Mouse (Mus musculus) inflammation-experienced regulatory T-cells, adult 6 months (primary cell): ENCODE results near the gene Adamtsl2. TPM values are rescaled to one million over a fixed set of nuclear protein-coding genes. Genes with fewer than 3 reads are reported as not detected.

ENCODE experiments used
- ATAC-seq: one replicate; pipeline ENCODE4 v1.8.0; 2017
- polyA plus RNA-seq, 3 experiments: library from polyadenylated mRNA; unstranded; fragments of 100-300 nt; shearing (Covaris generic); gene quantifications; one replicate each; pipeline ENCODE4 v1.2.1; 2017

Adamtsl2 gene
- not detected for polyA plus RNA-seq

DNA sequence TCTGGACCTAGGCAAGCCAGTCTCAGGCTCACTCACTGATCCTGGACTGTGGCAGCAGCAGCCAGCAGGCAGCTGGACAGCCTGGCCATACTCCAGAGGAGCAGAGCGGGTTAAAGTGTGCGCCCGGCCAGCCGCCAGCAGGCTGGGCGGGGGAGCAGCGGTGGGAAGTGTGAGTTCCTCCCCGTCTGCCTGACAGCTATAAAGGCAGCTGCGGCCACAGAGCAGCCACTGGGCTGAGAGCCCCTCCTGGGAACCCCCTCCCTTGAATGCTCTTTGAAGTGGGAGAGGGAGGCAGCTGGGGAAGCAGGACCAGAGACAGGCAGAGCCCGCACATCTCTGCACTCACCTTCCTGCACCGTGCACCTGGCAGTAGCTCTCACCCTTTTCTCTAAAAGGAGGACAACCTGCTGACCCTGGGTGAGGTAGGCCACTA lies at the start of gene Adamtsl2:
Gene Adamtsl2 (plus strand): TSS at position 228 of the 433 bp plus-strand sequence.
- ATAC-seq: no peak

GRCm38 (mm10) chr2:27032361-27032760 lies 46.8 kb upstream of the Adamtsl2 start:
- ATAC-seq: no peak

GRCm38 (mm10) chr2:27036003-27036402 lies 43.2 kb upstream of the Adamtsl2 start:
- ATAC-seq: no peak

GRCm38 (mm10) chr2:27037008-27037407 lies 42.2 kb upstream of the Adamtsl2 start:
- no peak for ATAC-seq

GRCm38 (mm10) chr2:27038596-27038995 lies 40.6 kb upstream of the Adamtsl2 start:
- ATAC-seq: no peak

DNA sequence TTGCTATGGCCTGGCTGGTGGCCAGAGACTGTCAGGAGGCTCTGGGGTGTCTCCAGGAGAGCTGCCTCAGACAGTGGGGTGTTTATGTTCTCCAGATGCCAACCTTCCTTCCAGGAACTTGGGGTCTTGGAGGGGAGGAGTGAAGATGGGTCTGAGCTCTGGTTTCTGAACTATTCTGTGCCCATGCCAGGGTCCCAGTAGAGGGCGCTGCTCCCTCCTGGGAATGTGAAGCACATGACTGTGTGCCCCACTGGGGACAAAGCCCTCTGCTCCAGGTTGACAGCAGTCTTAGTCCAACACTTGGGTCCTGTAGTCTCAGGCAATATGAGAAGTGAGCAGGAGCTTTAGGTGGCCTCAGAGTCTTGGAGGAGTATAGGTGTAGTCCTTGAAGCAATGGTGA lies 39.9 kb upstream of the Adamtsl2 start:
- ATAC-seq: no peak

- ATAC-seq: no peak
Measured at GRCm38 (mm10) chr2:27042131-27042844, 36.9 kb upstream of the Adamtsl2 start.

DNA sequence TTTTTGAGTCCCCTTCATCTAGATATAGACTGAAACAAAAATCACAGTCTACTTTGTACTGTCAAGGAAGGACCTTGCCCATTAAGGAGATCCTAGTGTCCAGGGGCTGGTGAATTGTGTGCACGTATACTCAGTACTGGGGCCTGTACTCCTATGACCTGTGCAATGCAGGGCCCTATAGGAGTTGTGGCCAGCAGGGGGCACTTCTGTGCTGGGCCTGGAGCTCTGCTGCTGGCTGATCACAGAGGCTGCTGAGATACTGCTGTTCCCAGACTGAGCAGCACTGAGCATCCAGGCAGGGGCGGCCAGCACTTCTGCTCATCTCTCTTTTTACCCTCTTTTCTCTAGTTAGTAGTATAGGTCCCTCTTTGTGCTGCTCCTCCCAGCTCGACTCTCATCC lies 35.7 kb upstream of the Adamtsl2 start:
- no peak for ATAC-seq

DNA sequence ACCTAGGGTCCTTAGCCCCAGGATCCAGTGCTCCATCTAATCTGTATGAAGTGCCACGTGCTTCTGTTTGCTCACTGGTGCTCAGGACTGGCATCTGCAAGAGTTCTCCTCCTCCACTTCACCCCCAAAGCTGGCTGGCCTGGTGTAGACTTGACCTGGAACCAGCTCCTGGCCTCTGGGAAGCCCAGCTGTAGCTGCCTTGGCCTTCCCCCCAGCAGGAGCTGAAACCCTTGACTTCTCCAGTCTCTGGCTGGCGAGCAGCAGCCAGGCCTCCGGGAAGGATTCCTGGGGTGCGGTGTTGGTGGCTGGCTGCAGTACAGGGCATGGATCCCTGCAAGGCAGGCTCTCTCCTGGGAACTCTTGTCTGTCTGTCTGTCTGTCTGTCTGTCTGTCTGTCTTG lies 35.0 kb upstream of the Adamtsl2 start:
- no peak for ATAC-seq

- ATAC-seq: no peak
Measured at GRCm38 (mm10) chr2:27044641-27045040, 34.5 kb upstream of the Adamtsl2 start.

DNA sequence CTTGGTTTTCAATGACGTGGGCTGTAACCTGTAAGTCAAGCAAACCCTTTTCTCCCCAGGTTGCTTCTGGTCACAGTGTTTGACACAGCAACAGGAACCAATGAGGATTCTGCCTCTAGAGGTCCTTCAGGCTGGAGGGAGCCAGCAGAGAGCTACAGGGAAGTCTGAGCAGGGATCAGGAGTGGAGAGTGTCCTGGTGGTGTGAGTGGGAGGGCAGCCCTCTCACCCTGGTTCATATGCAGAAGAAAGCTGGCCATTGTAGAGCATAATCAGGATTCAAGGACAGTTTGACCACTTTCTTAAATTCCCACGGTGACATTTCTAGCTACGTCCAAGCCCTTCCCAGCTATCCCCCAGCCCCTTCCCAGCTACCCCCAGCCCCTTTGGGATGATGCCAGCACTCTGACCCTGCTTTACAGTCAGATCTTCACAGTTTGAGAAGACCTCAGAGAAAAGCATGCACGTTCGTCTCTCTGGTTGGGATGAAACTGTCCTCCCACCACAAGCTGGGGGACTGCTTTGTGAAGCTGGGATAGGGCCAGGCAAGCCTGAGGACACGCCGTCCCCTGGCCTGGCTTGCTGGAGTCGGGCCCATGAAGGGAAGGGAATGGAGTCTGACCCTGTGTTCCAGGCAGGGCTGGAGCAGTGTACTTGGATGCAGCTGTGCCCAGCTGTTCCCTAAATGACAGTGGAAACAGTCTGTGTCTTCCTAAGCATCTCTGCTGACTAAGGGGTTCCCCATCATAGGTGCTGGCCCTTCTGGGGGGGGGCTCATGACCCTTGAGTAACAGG lies 33.0 kb upstream of the Adamtsl2 start:
- no peak for ATAC-seq

DNA sequence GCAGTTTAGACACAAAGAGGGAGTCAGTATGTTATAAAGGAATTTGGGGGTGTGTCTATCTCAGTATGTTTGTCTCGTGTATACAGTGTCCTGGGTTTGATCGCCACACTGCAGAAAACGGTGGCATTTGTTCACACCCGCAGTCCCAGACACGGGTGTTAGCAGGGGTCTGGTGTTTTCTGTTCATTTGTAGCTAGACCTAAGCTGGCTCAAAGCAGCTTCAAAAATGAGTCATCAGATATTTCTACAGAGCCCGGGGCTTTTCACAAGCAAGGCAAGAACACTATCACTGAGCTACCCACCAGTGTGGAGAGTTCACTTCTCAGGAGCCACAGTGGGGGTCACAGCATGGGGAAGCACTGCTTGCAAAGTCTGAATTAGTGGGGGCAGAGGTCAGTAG lies 29.8 kb upstream of the Adamtsl2 start:
- ATAC-seq: no peak

- ATAC-seq: no peak
Measured at GRCm38 (mm10) chr2:27058251-27058650, 20.9 kb upstream of the Adamtsl2 start.

GRCm38 (mm10) chr2:27058751-27059150 lies 20.4 kb upstream of the Adamtsl2 start:
- ATAC-seq: no peak

DNA sequence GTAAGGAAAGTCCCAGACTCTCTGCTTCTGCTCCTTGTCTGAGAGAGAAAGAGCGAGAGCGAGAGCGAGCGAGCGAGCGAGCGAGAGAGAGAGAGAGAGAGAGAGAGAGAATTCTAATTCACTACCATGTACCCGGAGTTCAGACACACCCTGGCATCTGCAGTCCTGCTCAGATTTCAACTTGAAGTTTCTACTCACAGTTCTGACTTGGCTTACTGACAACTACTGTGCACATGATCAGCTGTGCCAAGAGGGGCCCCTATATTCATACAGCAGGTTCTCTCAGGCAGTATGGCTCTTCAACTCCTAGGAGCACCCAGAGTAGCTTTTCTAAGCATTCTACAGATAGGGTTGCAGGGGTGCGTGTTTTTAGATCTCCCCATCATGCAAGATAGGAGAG lies 20.0 kb upstream of the Adamtsl2 start:
- ATAC-seq: no peak

GRCm38 (mm10) chr2:27067124-27067523 lies 12.1 kb upstream of the Adamtsl2 start:
- ATAC-seq: no peak

- no peak for ATAC-seq
Measured at GRCm38 (mm10) chr2:27067996-27068395, 11.2 kb upstream of the Adamtsl2 start.

- no peak for ATAC-seq
Measured at GRCm38 (mm10) chr2:27069646-27070045, 9.5 kb upstream of the Adamtsl2 start.

DNA sequence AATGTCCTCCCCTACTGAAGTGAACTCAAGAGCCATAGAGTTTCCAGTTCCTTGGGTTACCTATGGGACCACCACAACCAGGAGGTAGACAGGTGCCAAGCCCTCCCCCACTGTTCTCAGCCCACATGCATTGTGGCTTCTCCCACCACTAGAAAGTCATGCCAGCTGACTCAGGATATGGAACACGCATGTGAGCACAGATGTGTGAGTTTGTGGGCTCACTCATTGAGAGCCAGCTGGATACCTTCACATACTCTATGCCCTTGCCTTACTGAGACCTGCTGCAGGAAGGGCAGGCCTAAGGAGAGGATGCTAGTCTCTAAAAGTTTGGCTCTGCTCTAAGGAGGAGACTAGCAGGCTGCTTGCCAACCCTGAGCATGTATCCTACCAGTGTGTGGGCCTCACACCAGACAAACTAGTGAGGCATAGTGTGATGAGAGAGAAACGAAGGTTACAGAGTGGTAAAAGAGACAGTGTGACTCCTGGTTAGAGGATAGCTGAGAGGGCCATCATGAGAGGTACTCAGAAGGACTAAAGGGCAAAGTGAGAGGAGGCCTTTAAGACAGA lies 8.8 kb upstream of the Adamtsl2 start:
- no peak for ATAC-seq

GRCm38 (mm10) chr2:27071137-27071536 lies 8.0 kb upstream of the Adamtsl2 start:
- no peak for ATAC-seq

GRCm38 (mm10) chr2:27071978-27072377 lies 7.2 kb upstream of the Adamtsl2 start, which contains the start of gene Mymk:
Mymk (minus strand) TSS chr2:27072179.
- no peak for ATAC-seq

DNA sequence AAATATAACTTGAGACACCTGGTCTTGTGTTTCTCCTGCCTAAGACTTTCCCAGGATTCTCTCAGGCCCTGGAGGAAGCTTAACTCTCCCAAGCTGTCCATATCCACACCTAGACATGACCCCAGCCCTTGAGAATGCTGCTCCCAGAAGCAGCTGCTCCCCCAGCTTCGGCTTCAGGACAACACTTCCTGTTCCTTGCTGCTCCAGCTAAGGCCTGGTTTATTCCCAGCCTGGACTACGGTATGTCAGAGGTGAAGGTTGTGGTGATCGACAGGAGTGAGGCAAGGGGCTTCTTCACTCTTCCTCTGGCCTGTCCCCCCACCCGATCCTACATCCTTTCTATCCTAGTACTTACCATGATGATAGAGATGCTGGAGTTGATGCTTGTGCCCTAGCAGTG lies 5.8 kb upstream of the Adamtsl2 start:
- no peak for ATAC-seq

GRCm38 (mm10) chr2:27074804-27075203 lies 4.4 kb upstream of the Adamtsl2 start:
- ATAC-seq: no peak

DNA sequence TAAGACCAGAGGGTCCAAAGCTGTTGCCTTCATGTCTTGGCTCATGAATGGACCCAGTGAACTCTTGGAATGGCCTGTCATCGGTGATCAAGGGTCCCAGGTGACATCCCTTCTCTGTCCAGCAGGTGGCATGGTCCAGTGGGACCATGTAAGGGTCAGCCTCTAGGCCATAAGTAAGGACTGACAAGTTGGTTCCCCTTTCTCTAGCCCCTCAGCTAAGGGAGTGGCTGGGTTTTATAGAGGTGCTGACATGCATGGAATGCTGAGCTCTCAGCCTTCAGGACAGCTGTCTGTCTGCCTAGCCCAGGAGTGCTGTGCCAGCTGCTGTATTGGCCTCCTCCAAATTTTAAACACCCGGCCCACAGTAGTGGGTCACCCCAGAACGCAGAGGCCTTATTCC lies 3.7 kb upstream of the Adamtsl2 start:
- no peak for ATAC-seq
